Mouse (Mus musculus): ENCODE data around the gene Sec14l3.
"Not testable (repeated sequence)": the region's sequence is repeated elsewhere in the genome, so short reads cannot be mapped to it uniquely, and the experiment has no call there.

Sec14l3 gene

DNA sequence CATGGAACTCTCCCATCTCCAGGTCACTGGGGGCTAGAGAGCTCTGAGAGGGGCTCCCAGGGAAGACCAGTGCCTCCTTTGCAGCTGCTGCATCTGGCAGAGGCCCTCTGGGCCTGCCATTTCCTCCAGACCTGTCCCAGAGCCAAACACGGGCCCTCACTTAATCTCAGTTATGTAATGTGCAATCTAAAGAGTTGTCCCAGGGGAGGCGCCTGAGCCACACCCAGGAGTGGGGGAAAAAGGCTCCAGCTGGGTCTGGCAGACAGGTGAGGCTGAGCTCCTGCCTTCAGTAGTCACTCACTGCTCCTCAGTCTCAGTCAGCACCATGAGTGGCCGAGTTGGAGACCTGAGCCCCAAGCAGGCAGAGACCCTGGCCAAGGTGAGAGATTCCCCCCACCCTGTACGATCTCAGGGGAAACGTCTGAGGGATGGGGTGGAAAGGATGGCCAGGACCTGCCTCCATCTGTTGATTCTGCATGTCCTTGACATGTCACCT, at the start of gene Sec14l3:
Gene Sec14l3 (plus strand): TSS at position 215 of the 496 bp plus-strand sequence.
- no peak for DNase-seq (ENCODE audit: low read depth, low spot score)

DNA sequence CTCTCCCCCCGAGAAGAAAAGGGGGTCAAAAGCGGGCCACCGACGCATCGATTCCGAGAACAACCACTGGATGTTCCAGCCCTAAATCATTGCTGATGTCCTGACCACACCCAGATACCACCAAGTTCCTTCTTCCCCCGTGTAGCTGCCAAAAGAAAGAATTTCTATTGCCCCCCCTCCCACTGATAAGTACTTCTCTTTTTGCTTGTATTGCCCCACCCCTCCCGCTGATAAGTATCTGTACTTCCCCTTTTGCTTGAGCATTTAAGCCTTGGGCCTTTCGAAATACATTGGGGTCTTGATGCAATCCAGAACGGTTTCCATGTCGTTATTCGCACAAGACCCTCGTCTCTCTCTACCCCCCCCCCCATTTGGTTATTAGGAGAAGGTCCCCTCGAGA, 48.8 kb upstream of the Sec14l3 start:
- not testable (repeated sequence) for DNase-seq (ENCODE audit: low read depth, low spot score)

DNA sequence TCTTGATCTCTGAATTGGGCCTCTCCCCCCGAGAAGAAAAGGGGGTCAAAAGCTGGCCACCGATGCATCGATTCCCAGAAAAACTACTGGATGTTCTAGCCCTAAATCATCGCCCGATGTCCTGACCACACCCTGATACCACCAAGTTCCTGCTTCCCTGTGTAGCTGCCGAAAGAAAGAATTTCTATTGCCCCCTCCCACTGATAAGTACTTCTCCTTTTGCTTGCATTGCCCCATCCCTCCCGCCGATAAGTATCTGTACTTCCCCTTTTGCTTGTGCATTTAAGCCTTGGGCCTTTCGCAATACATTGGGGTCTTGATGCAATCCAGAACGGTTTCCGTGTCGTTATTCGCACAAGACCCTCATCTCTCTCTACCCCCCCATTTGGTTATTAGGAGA, 42.5 kb upstream of the Sec14l3 start:
- DNase-seq (ENCODE audit: low read depth, low spot score), result not testable (repeated sequence)

DNA sequence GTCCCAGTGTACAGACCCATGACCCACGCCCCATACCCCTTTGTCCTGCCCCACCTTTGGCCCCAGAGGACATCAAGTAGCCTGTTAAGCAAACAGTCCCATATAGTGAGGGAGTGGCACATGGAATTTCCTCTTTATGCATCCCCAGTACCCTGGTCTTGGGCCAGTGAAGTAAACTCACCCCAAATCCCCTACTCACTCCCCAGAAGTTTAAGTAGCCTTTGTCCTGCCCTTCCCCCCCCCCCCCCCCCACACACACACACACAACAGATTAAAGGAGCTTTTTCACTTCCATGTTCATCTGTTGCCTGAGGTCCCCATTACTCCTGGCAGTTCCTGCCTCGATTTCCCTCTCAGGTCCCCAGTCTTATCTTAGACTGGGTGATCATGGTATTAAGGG, 41.3 kb upstream of the Sec14l3 start:
- no peak for DNase-seq (ENCODE audit: low read depth, low spot score)

DNA sequence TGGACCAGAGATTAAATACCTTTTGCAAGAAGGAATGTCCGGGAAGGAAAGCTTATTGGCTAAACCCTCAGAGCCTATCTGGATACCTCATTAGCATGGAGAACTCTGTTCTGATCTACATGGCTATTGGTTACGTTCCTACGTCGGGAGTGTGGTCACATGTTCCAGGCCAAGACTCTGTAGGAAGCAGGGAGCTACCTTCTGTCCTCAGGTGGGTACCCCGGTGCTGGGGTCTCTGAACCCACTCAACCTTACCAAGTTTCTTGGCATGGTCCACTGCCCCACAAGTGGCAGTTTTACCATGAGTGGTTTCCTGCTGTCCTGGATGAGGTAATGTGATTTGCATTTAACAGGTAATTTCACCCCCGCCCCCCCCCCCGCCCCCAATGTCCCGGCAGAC, 37.6 kb upstream of the Sec14l3 start:
- DNase-seq (ENCODE audit: low read depth, low spot score), result no peak

DNA sequence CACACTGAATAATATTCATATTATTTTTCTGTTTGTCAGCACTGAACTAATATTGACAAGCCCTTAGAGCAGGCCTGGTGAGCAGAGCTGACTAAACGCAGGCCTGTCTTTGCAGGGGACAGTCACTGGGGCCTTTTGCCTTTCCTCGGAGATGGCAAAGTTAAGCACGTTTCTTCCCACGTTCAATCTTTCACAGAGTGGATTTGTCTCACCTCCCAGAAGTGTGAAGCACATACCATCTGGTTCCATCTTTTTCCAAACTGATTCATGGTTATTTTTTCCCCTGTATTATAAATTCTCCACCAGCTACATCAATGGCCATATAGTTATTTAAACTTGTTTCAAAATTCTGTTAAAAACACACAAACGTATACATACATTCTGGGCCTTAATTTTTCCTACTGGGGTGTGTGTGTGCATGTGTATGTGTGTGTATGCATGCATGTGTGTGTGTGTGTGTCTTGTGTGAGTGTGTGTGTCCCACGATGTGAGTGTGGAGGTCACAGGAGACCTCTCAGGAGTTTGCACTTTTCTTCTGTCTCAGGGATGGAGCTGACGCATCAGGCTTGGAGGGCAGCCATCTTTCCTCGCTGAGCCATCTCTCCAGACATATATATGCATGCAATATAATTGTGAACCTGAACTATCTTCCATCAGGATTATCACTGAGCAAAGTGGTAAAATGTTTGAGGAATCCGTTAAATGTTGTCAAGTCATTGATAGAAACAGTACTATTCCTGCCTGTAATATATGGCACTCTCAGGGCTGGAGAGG, 36.9 kb upstream of the Sec14l3 start:
- no peak for DNase-seq (ENCODE audit: low read depth, low spot score)

DNA sequence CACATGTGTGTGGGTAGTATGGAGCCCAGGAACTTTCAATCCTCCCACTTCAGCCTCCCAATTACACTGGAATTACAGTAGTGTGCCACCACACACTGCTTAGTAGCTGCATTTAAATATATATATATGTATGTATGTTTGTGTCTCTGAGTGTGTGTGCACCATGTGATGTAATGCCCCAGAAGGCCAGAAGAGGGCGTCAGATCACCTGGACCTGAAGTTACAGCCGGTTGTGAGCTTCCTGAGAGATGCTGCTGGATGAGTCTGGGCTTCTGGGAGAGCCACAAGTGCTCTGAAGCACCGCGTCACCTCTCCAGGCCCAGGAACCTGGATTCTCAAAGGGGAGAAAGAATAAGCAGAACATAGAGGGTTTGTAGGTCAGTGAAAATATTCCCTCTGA, 35.3 kb upstream of the Sec14l3 start:
- DNase-seq (ENCODE audit: low read depth, low spot score), result no peak

DNA sequence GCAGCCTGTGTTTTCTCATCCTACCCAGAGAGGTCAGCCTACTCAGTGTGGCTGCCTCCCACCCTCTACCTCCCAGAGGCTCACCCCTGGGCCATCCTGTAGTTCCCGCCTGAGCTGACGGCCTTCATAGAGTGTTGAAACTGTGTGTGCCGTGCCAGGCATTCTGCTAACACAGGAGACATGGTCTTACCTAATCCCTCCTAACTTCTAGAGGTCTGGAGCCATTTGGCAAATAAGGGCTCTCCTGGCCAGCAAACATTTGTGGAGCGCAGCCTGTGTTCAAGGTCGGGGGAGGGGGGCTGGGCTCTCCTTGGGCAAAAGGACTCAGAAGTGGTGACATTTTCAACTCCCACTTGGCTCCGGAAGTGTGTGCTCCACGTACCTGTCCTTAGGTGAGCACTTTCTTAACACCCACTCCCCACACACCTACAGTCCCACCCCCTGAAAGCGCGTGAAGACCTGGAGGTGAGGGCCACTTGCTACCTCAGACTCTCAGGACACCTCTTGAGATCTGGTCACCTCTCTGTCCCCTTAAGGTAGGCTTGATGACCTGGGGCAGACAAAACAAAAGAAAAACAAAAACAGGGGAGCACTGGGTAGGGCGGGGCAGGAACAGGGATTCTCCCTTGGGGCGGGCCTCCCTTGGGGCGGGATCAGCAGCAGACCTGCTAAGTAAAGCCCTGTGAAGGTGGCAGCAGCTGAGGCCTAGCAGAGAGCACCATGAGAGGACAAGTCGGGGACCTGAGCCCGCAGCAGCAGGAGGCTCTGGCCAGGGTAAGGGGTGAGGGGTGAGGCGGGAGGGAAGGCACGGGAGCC, 33.3 kb upstream of the Sec14l3 start, which contains the start of gene Sec14l4:
Gene Sec14l4 (plus strand): TSS at position 337 of the 816 bp plus-strand sequence.
- DNase-seq (ENCODE audit: low read depth, low spot score), result no peak

DNA sequence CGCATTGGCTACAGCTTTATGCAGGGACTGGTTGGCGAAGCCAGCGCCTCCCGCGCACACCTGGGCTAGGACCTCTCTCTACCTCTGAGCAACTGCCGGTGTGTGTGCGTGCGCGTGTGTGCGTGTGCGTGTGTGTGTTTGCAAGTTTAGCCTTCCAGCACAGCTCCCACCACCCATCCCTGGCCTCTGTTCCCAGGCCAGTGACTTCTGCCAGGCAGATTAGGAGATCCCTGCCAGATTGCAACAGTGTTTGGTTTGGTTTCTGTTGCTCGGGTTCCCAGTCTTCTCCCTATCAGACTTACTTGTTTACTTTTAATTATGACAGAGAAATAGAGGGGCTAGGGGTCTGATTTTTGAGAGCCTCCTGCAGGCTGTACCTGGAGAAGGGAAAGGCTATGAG, 32.7 kb upstream of the Sec14l3 start:
- no peak for DNase-seq (ENCODE audit: low read depth, low spot score)

DNA sequence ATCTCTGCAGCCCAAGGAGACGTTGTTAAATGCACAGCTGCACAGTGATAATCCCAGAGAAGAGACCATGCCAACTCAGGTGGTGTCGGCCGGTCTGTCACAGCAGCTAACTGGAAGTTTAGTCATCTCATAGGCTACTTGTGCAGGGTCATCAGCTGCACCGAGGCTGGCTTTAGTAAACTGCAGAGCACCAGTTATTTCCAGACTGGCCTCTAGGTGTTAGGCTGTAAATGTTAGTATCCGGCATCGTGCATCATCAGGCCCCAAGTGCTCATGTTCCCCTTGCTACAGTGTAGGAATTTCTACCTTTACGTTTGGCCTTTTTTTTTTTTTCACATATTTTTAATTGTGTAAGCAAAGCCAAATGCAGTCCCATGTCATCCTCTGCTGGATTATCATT, 31.2 kb upstream of the Sec14l3 start:
- no peak for DNase-seq (ENCODE audit: low read depth, low spot score)

DNA sequence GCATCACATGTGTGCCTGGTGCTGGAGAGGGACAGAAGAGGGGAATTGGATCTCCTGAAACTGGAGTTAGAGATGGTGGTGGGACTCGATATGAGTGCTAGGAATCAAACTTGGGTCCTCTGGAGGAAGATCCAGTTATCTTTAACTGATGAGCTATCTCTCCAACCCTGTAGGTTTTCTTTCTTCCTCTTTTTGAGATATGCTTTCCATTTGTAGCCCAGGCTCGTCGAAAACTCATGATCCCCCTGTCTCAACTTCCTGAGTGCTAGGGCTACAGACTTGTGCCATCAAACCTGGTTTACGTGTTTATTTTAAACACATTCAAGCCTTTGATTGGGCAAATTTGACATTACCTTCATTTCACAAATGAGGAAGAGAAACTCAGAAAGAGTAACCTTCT, 30.5 kb upstream of the Sec14l3 start:
- DNase-seq (ENCODE audit: low read depth, low spot score), result peak; percentile 32

DNA sequence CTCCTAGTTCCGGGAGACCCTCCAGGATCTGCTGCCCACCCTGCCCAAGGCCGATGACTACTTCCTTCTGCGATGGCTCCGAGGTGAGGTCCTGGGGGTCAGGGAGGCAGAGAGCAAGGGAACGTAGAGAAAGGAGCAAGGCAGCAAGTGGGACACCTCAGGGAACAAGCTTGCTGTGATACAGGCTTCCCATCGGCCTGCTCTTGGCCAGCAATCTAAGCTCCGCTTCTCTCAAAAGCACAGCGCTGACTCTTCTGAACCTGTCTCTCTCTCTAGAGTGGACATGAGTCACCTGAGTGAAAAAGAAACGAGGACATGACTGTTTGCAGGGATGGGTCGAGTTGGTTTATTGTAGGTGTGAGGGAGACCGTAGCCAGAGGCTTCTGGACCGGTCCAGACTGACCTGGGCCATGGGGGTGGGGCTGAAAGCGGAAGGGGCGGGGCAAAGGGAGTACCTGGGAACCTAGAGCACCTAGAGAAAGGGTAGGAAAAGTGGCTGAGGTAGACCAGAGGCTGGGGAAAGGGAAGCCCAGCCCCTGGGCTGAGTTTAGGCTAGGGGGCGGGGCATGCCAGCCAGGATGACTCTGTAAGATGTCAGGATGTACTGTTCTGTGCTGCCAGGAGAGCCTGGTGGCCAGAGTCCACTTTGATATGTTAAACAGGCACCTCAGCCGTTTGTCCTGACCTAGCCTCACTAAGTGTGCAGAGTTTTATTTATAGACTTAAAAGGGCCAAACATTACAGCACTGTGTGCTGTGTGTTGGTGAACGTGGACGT, 29.3 kb upstream of the Sec14l3 start:
- DNase-seq (ENCODE audit: low read depth, low spot score), result no peak

DNA sequence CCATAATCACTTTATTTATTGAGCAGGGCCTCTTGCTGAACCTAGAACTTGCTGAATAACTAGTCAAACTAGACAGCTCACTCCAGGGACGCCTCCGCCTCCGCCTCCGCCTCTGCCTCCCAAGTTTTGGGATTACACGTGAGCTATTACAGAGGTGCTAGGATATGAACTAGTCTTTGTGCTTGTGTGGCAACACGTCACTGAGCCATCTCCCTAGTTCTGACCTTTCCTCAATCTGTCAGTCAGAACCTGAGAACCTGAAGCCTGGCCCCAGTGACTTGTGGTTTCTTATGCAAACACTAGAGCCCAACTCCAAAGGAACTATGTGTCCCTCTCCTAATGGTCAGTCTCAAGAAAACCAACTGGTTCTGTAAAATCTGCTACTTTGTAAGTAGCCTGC, 28.7 kb upstream of the Sec14l3 start:
- DNase-seq (ENCODE audit: low read depth, low spot score), result no peak

DNA sequence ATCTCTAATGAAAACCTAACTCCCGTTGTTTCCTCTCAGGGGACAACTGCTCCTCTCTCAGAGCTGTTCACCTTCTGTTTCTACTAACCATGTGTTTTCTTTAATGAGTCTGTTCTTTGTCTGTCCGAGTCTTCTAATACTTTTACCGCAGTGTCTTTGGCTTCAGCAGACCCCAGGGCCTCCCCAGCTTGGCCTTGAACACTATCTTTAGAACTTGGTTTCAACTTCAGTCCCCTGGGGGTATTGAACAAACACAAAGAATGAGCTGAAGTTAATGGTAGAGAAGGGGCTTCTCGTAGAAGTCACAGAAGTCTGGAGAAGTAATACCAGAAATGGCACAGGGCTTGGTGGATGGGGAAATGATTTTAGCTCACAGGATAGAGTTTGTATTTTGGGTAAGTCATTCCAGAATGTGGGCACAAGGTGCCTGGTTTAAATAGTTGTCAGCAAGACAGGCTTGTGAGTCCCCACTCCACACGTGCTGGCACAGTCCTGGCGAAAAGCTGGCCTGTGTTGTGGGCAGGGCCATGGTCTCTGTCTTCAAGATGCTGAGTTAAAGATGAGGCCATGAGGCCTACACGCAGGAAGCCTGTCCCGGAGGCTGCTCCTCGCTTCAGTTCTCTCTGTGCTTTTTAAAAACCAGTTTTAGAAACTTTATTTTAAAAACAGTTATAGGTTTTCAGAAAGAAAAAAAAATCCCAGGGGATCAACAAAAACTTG, 28.1 kb upstream of the Sec14l3 start:
- DNase-seq (ENCODE audit: low read depth, low spot score), result no peak

DNA sequence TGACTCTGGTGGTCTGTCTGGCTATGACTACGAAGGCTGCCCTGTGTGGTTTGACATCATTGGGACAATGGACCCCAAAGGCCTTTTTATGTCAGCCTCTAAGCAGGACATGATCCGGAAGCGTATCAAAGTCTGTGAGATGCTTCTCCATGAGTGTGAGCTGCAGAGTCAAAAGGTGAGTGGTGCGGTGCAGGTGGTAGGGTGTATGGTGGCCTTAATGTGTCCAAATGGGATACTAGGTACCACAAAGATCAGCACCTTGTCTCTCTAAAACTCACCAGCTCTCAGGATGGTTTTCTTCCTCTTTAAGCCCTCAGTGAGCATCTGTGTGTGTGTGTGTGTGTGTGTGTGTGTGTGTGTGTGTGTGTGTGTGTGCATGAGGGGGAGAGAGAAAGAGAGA, 24.7 kb upstream of the Sec14l3 start:
- no peak for DNase-seq (ENCODE audit: low read depth, low spot score)

DNA sequence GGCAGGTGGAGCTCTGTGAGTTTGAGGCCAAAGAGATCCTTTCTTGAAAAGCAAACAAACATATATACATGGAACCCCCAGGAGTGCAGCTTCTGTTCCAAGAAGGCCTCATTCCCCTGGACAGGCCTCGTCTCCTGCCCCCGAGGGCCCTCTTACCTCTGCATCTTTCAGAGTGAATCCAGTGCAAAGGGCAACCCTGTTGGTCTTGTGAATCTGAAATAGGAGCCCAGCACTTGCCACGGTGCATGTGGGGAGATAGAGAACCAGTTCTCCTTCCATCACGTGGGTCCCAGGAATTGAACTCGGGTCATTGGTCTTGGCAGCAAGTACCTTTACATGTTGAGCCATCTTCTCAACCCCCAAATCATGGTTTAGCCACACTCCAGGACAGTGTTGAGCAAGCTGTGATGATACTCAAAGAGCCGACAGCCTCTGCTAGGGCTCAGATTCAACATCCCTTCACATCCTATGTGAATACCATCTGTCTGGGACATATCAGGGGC, 23.5 kb upstream of the Sec14l3 start:
- DNase-seq (ENCODE audit: low read depth, low spot score), result no peak

DNA sequence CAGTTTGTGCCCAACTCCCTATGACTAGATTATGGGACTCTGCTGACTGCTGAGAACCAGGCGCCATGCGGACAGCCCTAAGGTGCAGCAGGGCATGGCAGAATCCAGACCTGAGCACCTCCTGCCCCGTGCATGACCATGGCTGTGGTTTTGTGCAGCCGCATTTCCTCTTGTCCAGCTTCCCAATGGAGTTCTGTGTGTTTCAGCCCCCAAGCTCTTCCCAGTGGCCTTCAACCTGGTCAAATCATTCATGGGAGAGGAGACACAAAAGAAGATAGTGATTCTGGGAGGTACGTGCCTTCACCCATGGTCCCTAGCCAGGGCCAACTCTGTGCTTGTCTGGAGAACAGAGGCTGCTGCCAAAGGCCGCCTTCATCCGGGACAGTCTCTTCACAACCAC, 21.6 kb upstream of the Sec14l3 start:
- DNase-seq (ENCODE audit: low read depth, low spot score), result no peak

DNA sequence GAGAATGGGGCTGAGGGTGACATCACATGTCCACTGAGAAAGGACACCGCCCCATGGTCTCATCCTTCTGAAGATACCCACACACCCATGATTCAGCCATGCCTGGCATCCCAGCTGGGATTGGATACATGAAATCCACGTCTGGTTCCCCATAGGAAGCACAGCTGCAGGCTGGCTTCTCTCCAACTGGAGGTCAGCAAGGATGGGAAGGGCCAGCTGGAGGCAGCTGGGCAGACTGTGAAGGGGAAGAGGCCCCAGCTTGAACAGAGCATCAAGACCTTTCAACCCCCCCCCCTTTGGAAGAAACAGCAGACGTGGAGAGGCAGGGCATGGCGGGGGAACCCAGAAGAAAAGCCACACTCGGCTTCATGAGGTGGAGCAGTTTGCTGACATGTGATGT, 18.1 kb upstream of the Sec14l3 start:
- DNase-seq (ENCODE audit: low read depth, low spot score), result no peak

DNA sequence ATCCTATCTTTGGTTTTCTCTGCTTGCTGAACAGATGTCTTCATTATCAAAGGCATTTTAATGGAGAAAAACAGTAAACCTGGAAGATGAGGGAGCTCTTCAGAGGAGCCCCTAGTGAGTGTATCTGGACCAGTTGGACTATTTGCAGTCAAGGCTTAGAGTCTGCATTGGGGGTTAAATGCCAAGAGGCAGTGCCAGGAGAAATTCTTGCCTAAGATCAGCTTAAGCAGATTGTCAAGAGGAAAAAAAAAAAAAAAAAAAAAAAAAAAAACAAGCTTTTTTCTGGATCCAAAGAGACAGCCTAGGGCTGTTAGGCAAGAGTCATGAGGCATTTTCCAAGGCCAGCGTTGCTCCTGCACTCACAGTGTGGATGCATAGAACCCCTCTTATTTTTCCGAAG, 16.9 kb upstream of the Sec14l3 start:
- no peak for DNase-seq (ENCODE audit: low read depth, low spot score)

DNA sequence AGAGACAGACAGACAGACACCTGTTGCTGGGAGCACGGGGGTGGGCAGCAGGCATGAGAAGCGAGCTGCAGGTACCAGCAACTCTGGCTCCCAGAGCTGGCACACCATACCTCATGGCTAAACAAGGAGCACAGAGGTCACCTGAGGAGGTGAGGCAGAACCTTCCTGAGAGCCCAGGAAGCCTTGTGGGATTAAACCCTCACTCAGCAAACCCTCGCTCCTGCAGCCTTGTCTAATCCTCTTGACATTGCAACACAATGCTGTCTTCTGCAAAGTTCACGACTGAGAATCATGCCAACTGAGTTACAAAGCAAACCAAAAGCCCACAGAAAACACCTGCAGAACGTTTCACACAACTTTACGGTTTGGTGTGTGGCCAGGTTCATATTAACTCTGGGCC, 16.2 kb upstream of the Sec14l3 start:
- no peak for DNase-seq (ENCODE audit: low read depth, low spot score)

DNA sequence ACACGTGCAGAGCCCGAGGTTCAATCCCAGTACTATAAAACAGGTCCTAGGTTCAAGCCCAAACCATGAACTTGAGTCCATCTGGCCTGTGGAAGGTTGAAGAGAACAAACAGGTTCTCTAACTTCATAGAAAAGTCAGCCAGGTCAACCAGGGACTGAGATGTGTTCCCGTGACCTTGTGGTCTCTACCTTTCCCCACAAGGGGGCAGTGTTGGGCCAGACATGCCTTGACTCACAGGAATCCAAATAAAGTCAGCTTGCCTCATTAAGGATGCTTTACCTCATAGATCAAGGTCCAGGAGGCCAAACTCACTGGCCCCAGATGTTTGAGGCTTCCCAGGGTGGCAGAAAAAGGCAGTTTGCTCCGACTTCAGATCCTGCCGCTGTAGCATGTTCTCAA, 11.1 kb upstream of the Sec14l3 start:
- peak; percentile 67 for DNase-seq (ENCODE audit: low read depth, low spot score)
